Mouse (Mus musculus) lung, postnatal 0 days (tissue): Measurements from ENCODE around the gene Tcaim. TPM values are rescaled to one million over a fixed set of nuclear protein-coding genes. Genes with fewer than 3 reads are reported as not detected.
"Not testable (repeated sequence)": the region's sequence is repeated elsewhere in the genome, so short reads cannot be mapped to it uniquely, and the experiment has no call there.

Experiments used
- ATAC-seq: fragments of 200-750 bp; cut with Nextera tagmentation; 2 replicates; pipeline ENCODE4 v1.8.0; 2017; ENCODE audit warnings: moderate library complexity
- DNase-seq: peaks from one replicate; pipeline ENCODE4 v3.0.0-alpha.2; 2016; ENCODE audit warnings: low spot score
- H3K27ac ChIP-seq: fragments of 300-500 bp; sonication (generic); 2 replicates; pipeline ENCODE4 v1.5.1; 2014; ENCODE audit warnings: antibody characterized with exemption, mild to moderate bottlenecking, low read length, mixed read lengths
- H3K27me3 ChIP-seq: fragments of 300-500 bp; sonication (generic); replicated peaks from 2 replicates; pipeline ENCODE4 v1.6.1; 2014; ENCODE audit warnings: low read length, mixed read lengths; ENCODE audit not compliant: insufficient read depth
- H3K36me3 ChIP-seq: fragments of 300-500 bp; sonication (generic); 2 replicates; pipeline ENCODE4 v1.6.1; 2014; ENCODE audit warnings: low read length, mixed read lengths; ENCODE audit not compliant: insufficient read depth
- H3K4me1 ChIP-seq: fragments of 300-500 bp; sonication (generic); 2 replicates; pipeline ENCODE4 v1.6.1; 2014; ENCODE audit warnings: antibody characterized with exemption, low read depth, low read length, mixed read lengths; ENCODE audit not compliant: insufficient read depth
- H3K4me2 ChIP-seq: fragments of 300-500 bp; sonication (generic); replicated peaks from 2 replicates; pipeline ENCODE4 v1.6.1; 2014; ENCODE audit warnings: low read depth, mild to moderate bottlenecking, low read length, moderate library complexity, mixed read lengths
- H3K4me3 ChIP-seq: fragments of 300-500 bp; sonication (generic); 2 replicates; pipeline ENCODE4 v1.5.1; 2014; ENCODE audit warnings: low read depth, low read length
- H3K9ac ChIP-seq: fragments of 300-500 bp; sonication (generic); replicated peaks from 2 replicates; pipeline ENCODE4 v1.6.1; 2014; ENCODE audit warnings: low read depth, mild to moderate bottlenecking
- H3K9me3 ChIP-seq: fragments of 300-500 bp; sonication (generic); 2 replicates; pipeline ENCODE4 v1.6.1; 2016; ENCODE audit warnings: low read length, mixed read lengths
- CTCF ChIP-seq: IDR thresholded peaks from 2 replicates; pipeline ENCODE4 v1.5.1; 2016; ENCODE audit warnings: antibody characterized with exemption, mild to moderate bottlenecking
- EP300 ChIP-seq: IDR thresholded peaks from 2 replicates; pipeline ENCODE4 v1.6.1; 2016; ENCODE audit warnings: antibody characterized with exemption, mild to moderate bottlenecking, control low read depth
- WGBS: fragments of 180-500 bp; shearing (Covaris S2); extraction: QIAGEN DNeasy Blood & Tissue Kit; methylation state at CpG from one replicate; pipeline ENCODE4 v1.1.7; 2014; 5-methylcytosine and 5-hydroxymethylcytosine counted together
- polyA plus RNA-seq: library from polyadenylated mRNA; unstranded; fragments of >200 nt; fragmentation: Nextera tagmentation; extraction: Ambion mirVana; gene quantifications from 2 replicates; pipeline ENCODE4 v1.2.1, GENCODE M21; 2015

The Tcaim gene
- polyA plus RNA-seq, 1 experiment from 2014 or later: 5.0 TPM

- H3K4me3 ChIP-seq: no peak within 1 kb of the TSS
- H3K9me3 ChIP-seq: no peaks in the 10 kb centered on the region
- no peaks in the 10 kb centered on the region for H3K4me1 ChIP-seq
- H3K27ac ChIP-seq: no peak within 1 kb of the TSS
- H3K9ac ChIP-seq: no peak within 1 kb of the TSS
- peak; percentile 89 for ATAC-seq
- TF ChIP-seq CTCF (no peak), EP300 (no peak)
- H3K36me3 ChIP-seq: no peaks in the 10 kb centered on the region
- no peak within 1 kb of the TSS for H3K4me2 ChIP-seq
- peak; percentile 58 for DNase-seq
- WGBS: 61% methylated on average over 3 of the region's 3 CpGs
- H3K27me3 ChIP-seq: no peaks in the 10 kb centered on the region
Measured at GRCm38 (mm10) chr9:122843760-122844159, 38.4 kb downstream of the Tcaim start, which contains the start of gene Gm35549. Gm35549 (minus strand) TSS chr9:122844035.

- WGBS: 78% methylated on average over 3 of the region's 3 CpGs
- Histone ChIP-seq H3K36me3 (no peaks in the 10 kb centered on the region; the same call in 1 of the 2 replicates), H3K4me3 (no peak overlapping the region), H3K4me2 (no peak overlapping the region), H3K27me3 (no peaks in the 10 kb centered on the region), H3K4me1 (no peaks in the 10 kb centered on the region), H3K9ac (no peak overlapping the region), H3K9me3 (no peaks in the 10 kb centered on the region), H3K27ac (no peak overlapping the region)
- TF ChIP-seq EP300: no peak
- no peak for ATAC-seq
- no peak for DNase-seq
Measured at GRCm38 (mm10) chr9:122845621-122846020, 40.3 kb downstream of the Tcaim start.

- Histone ChIP-seq H3K4me2 (no peak overlapping the region), H3K4me3 (no peak overlapping the region), H3K4me1 (no peaks in the 10 kb centered on the region), H3K27me3 (no peaks in the 10 kb centered on the region), H3K9ac (no peak overlapping the region), H3K36me3 (peaks cover 2% of the 10 kb centered on the region; the same call in 1 of the 2 replicates), H3K27ac (no peak overlapping the region), H3K9me3 (no peaks in the 10 kb centered on the region)
- DNase-seq: peak; percentile 21
- no peak for TF ChIP-seq CTCF
- no peak for TF ChIP-seq EP300
- ATAC-seq: no peak
Measured at GRCm38 (mm10) chr9:122846156-122846555, 40.8 kb downstream of the Tcaim start.

- H3K9me3 ChIP-seq, DNase-seq, H3K9ac ChIP-seq, H3K4me3 ChIP-seq, H3K4me1 ChIP-seq, ATAC-seq, H3K27ac ChIP-seq, H3K4me2 ChIP-seq, H3K27me3 ChIP-seq: not testable (repeated sequence)
- H3K36me3 ChIP-seq: peaks cover 17% of the 10 kb centered on the region
- 66% methylated on average over 7 of the region's 8 CpGs for WGBS
Measured at GRCm38 (mm10) chr9:122847811-122848311, 42.5 kb downstream of the Tcaim start.

DNA sequence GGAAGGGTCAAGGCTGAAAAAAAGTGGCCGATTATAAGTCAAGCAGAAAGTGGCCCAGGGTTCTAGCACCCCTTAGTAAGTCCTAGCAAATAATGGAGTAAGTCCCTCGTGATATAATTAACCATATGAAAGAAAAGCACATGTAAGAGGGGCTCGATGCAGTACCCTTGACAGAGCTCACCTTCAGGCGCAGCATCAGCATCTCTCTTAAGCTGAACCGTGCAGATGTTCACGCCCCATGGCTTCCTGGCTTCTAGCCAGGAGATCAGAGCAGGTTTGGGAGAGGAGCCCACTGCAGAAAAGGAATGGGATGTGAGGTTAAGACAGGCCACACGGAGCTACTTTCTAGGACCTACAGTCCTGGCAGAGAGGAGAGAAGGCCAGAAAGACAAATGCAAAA, 49.2 kb downstream of the Tcaim start:
- H3K27ac ChIP-seq: no peak overlapping the region
- 96% methylated on average over 7 of the region's 7 CpGs for WGBS
- DNase-seq: no peak

GRCm38 (mm10) chr9:122855141-122855540, 49.8 kb downstream of the Tcaim start:
- Histone ChIP-seq H3K36me3 (peaks cover 74% of the 10 kb centered on the region), H3K9me3 (peaks cover 20% of the 10 kb centered on the region)
- H3K27ac ChIP-seq, ATAC-seq, H3K27me3 ChIP-seq, H3K4me1 ChIP-seq, H3K9ac ChIP-seq, H3K4me3 ChIP-seq, DNase-seq, H3K4me2 ChIP-seq: not testable (repeated sequence)
- WGBS: 73% methylated on average over 1 of the region's 7 CpGs

More for the DNA sequence above, 49.2 kb downstream of the Tcaim start:
- no peak overlapping the region for H3K4me3 ChIP-seq
- ATAC-seq: no peak
- no peak overlapping the region for H3K4me2 ChIP-seq
- no peaks in the 10 kb centered on the region for H3K27me3 ChIP-seq
- no peak overlapping the region for H3K9ac ChIP-seq
- peaks cover 14% of the 10 kb centered on the region; the same call in 1 of the 2 replicates for H3K9me3 ChIP-seq
- no peak for TF ChIP-seq EP300
- peaks cover 68% of the 10 kb centered on the region for H3K36me3 ChIP-seq
- no peaks in the 10 kb centered on the region for H3K4me1 ChIP-seq

- Histone ChIP-seq H3K4me1 (no peaks in the 10 kb centered on the region), H3K9ac (no peak overlapping the region), H3K4me3 (no peak overlapping the region), H3K27ac (no peak overlapping the region), H3K9me3 (peaks cover 20% of the 10 kb centered on the region), H3K4me2 (no peak overlapping the region), H3K27me3 (no peaks in the 10 kb centered on the region), H3K36me3 (peaks cover 75% of the 10 kb centered on the region)
- WGBS: 95% methylated on average over 4 of the region's 4 CpGs
- TF ChIP-seq CTCF (no peak), EP300 (no peak)
- no peak for ATAC-seq
- no peak for DNase-seq
Measured at GRCm38 (mm10) chr9:122855617-122856016, 50.3 kb downstream of the Tcaim start.
